Mouse (Mus musculus): ENCODE results near the gene Emc1.

GRCm38 (mm10) chr4:139309651-139310050, 42.7 kb upstream of the Emc1 start:
- TF ChIP-seq CTCF (IDR thresholded peaks at IDR 0.05; ENCODE audit: borderline replicate concordance, insufficient read depth, low read length) (no peak), POLR2A (IDR thresholded peaks at IDR 0.05; ENCODE audit: low read depth, low read length) (no peak)
